Comparison of ENCODE assay signal across 7 mouse cellular contexts in genomic region chr3:25143555-25144311, GRCm38 (mm10). TPM values are rescaled to one million over a fixed set of nuclear protein-coding genes. Genes with fewer than 3 reads are reported as not detected.
A peak's percentile ranks its signal among the peaks of the same experiment; 100 is the strongest.
DNase-seq lines count a peak whose midpoint lies in the region; ATAC-seq and TF ChIP-seq lines count a peak whose summit lies in the region.

Gene Naaladl2 (minus strand): TSS chr3:25144261.

- TF ChIP-seq CTCF in kidney, adult 2 months (conservative IDR thresholded peaks at IDR 0.05; ENCODE audit: insufficient read depth, insufficient read length, low read depth, low read length), result no peak

- peak within 1 kb of the TSS; percentile 75 for H3K4me3 ChIP-seq in embryonic facial prominence, embryonic 10.5 days
- H3K4me3 ChIP-seq in kidney, adult 2 months (ENCODE audit: insufficient read depth, low read depth, low read length), result peak within 1 kb of the TSS; percentile 59
- H3K4me3 ChIP-seq in limb, embryonic 12.5 days (replicated peaks), result peak within 1 kb of the TSS; percentile 64
- peak within 1 kb of the TSS; percentile 84 for H3K4me3 ChIP-seq in midbrain, embryonic 15.5 days

- no peaks in the 10 kb centered on the region for H3K27me3 ChIP-seq in embryonic facial prominence, embryonic 10.5 days (replicated peaks; ENCODE audit: low read depth, poor library complexity, severe bottlenecking)
- no peaks in the 10 kb centered on the region for H3K27me3 ChIP-seq in kidney, adult 2 months (replicated peaks; ENCODE audit: control insufficient read depth, insufficient read depth, low read length)
- no peaks in the 10 kb centered on the region for H3K27me3 ChIP-seq in limb, embryonic 12.5 days
- H3K27me3 ChIP-seq in midbrain, embryonic 15.5 days (replicated peaks), result no peaks in the 10 kb centered on the region

- no peaks in the 10 kb centered on the region for H3K36me3 ChIP-seq in embryonic facial prominence, embryonic 10.5 days (replicated peaks)
- H3K36me3 ChIP-seq in kidney, adult 2 months (ENCODE audit: control insufficient read depth, insufficient read depth, low read length), result no peaks in the 10 kb centered on the region
- no peaks in the 10 kb centered on the region for H3K36me3 ChIP-seq in limb, embryonic 12.5 days
- no peaks in the 10 kb centered on the region for H3K36me3 ChIP-seq in midbrain, embryonic 15.5 days (replicated peaks)

- H3K4me1 ChIP-seq in embryonic facial prominence, embryonic 10.5 days, result peaks cover 7% of the 10 kb centered on the region; the same call in 1 of the 2 replicates
- H3K4me1 ChIP-seq in kidney, adult 2 months (ENCODE audit: control insufficient read depth, insufficient read depth, low read length), result no peaks in the 10 kb centered on the region
- H3K4me1 ChIP-seq in limb, embryonic 12.5 days (replicated peaks), result peaks cover 9% of the 10 kb centered on the region
- peaks cover 16% of the 10 kb centered on the region for H3K4me1 ChIP-seq in midbrain, embryonic 15.5 days

- no peaks in the 10 kb centered on the region for H3K9me3 ChIP-seq in embryonic facial prominence, embryonic 10.5 days
- no peaks in the 10 kb centered on the region for H3K9me3 ChIP-seq in limb, embryonic 12.5 days
- H3K9me3 ChIP-seq in midbrain, embryonic 15.5 days, result no peaks in the 10 kb centered on the region

- TF ChIP-seq POLR2A in kidney, adult 2 months (IDR thresholded peaks at IDR 0.05; ENCODE audit: low read depth, low read length), result no peak

- peak; percentile 88 for ATAC-seq in limb, embryonic 12.5 days (ENCODE audit: insufficient number of reproducible peaks, insufficient read depth, low FRiP score, low TSS enrichment, low read depth)
- peak; percentile 97 for ATAC-seq in midbrain, embryonic 15.5 days (replicated peaks)

- H3K4me2 ChIP-seq in limb, embryonic 12.5 days, result peak within 1 kb of the TSS; percentile 66
- peak within 1 kb of the TSS; percentile 73 for H3K4me2 ChIP-seq in midbrain, embryonic 15.5 days

- under 1% methylated on average over 93 of the region's 93 CpGs for WGBS in embryonic facial prominence, embryonic 10.5 days
- under 1% methylated on average over 93 of the region's 93 CpGs for WGBS in kidney, adult 2 months
- under 1% methylated on average over 90 of the region's 93 CpGs for WGBS in limb, embryonic 12.5 days
- WGBS in midbrain, embryonic 15.5 days, result under 1% methylated on average over 91 of the region's 93 CpGs

- H3K27ac ChIP-seq in embryonic facial prominence, embryonic 10.5 days (replicated peaks), result peak within 1 kb of the TSS; percentile 94
- H3K27ac ChIP-seq in kidney, adult 2 months (ENCODE audit: insufficient read depth, low read depth, low read length), result no peak within 1 kb of the TSS
- H3K27ac ChIP-seq in limb, embryonic 12.5 days, result peak within 1 kb of the TSS; percentile 95
- peak within 1 kb of the TSS; percentile 84 for H3K27ac ChIP-seq in midbrain, embryonic 15.5 days

- DNase-seq in brain, adult 2 months (ENCODE audit: low read depth, low spot score), result peak; percentile 90
- peak; percentile 84 for DNase-seq in embryonic facial prominence, embryonic 10.5 days (ENCODE audit: low spot score)
- peak; percentile 43 to 48 for DNase-seq in heart, adult 18-20 months
- peak; percentile 17 for DNase-seq in kidney, adult 2 months
- DNase-seq in testis, postnatal 10 days (ENCODE audit: low spot score), result peak; percentile 82

- H3K9ac ChIP-seq in limb, embryonic 12.5 days (replicated peaks), result peak within 1 kb of the TSS; percentile 85
- peak within 1 kb of the TSS; percentile 69 for H3K9ac ChIP-seq in midbrain, embryonic 15.5 days

RNA-seq across cellular contexts. Expression of gene Naaladl2, which starts in this region (rescaled TPM):
- polyA plus RNA-seq in embryonic facial prominence, embryonic 10.5 days (2016; fragmentation: Nextera tagmentation; extraction: Ambion mirVana), result 0.25 and 0.66 TPM in 2 replicates
- under 1 TPM; 0.35 to 0.62 TPM for total RNA-seq in heart, adult 18-20 months (2021)
- 0.22 and 0.38 TPM in 2 replicates for polyA plus RNA-seq in kidney, adult 2 months (2012; rRNA removed)
- polyA plus RNA-seq in limb, embryonic 12.5 days (2016; fragmentation: Nextera tagmentation; extraction: Ambion mirVana), result 0.99 and 1.1 TPM in 2 replicates
- 0.33 and 0.97 TPM in 2 replicates for polyA plus RNA-seq in midbrain, embryonic 15.5 days (2015; fragmentation: Nextera tagmentation; extraction: Ambion mirVana)

Comparison
In these comparisons a context has a peak if more than half of its experiments do, and no peak if none do; other contexts are left out.
1. Peak in DNase-seq, H3K4me3 ChIP-seq and H3K27ac ChIP-seq in embryonic facial prominence, embryonic 10.5 days; RNA of the gene not detected or under 1 TPM.
2. Peak in DNase-seq in heart, adult 18-20 months; RNA of the gene not detected or under 1 TPM.
3. Peak in DNase-seq and H3K4me3 ChIP-seq in kidney, adult 2 months; RNA of the gene not detected or under 1 TPM.
4. Peak in ATAC-seq, H3K4me3 ChIP-seq, H3K27ac ChIP-seq, H3K9ac ChIP-seq and H3K4me2 ChIP-seq in midbrain, embryonic 15.5 days; RNA of the gene not detected or under 1 TPM.
5. DNase-seq: peak in every context shown above with its lines; median percentile 90 in brain, adult 2 months; 84 in embryonic facial prominence, embryonic 10.5 days; 82 in testis, postnatal 10 days; 46 in heart, adult 18-20 months; 17 in kidney, adult 2 months.